Mouse (Mus musculus): Measurements from ENCODE around the gene Slc6a9. TPM values are rescaled to one million over a fixed set of nuclear protein-coding genes. Genes with fewer than 3 reads are reported as not detected.

Gene Slc6a9
- total RNA-seq (2023) = 1.1 and 1.2 TPM in 2 replicates

GRCm38 (mm10) chr4:117834457-117834844 lies at the start of gene Slc6a9:
Gene Slc6a9 (plus strand): TSS chr4:117834506.

GRCm38 (mm10) chr4:117872471-117872886 lies 38.2 kb downstream of the Slc6a9 start, which contains the start of gene Ccdc24:
Gene Ccdc24 (minus strand): TSS chr4:117872557.

GRCm38 (mm10) chr4:117882701-117883691 lies 48.7 kb downstream of the Slc6a9 start, which contains the start of gene B4galt2:
Gene B4galt2 (minus strand): TSS chr4:117883487.

GRCm38 (mm10) chr4:117887133-117887532 lies 52.8 kb downstream of the Slc6a9 start, which contains the start of gene Atp6v0b:
Gene Atp6v0b (minus strand): TSS chr4:117887333.

GRCm38 (mm10) chr4:117891738-117892161 lies 57.4 kb downstream of the Slc6a9 start, which contains the start of gene Dph2:
Gene Dph2 (minus strand): TSS chr4:117892032.

GRCm38 (mm10) chr4:117914591-117915442 lies 80.5 kb downstream of the Slc6a9 start, which contains the start of gene Ipo13:
Gene Ipo13 (minus strand): TSS chr4:117914999.

Other genes starting within 250 kb of the Slc6a9 start
- 14.9 and 15.7 TPM in 2 replicates for gene Dmap1, start 152.2 kb upstream of the Slc6a9 start, total RNA-seq (2023)
- not detected in 2 replicates for gene Gm12845, start 110.1 kb upstream of the Slc6a9 start, total RNA-seq (2023)
- not detected in 2 replicates for gene Klf17, start 68.9 kb upstream of the Slc6a9 start, total RNA-seq (2023)
- gene Ccdc24, start 38.1 kb downstream of the Slc6a9 start, total RNA-seq (2023) = not detected in 2 replicates
- 0.18 and 0.38 TPM in 2 replicates for gene B4galt2, start 49.0 kb downstream of the Slc6a9 start, total RNA-seq (2023)
- 385 and 476 TPM in 2 replicates for gene Atp6v0b, start 52.8 kb downstream of the Slc6a9 start, total RNA-seq (2023)
- 1.4 and 2.5 TPM in 2 replicates for gene Dph2, start 57.5 kb downstream of the Slc6a9 start, total RNA-seq (2023)
- 21.3 and 32.9 TPM in 2 replicates for gene Ipo13, start 80.5 kb downstream of the Slc6a9 start, total RNA-seq (2023)
- gene Artn, start 95.3 kb downstream of the Slc6a9 start, total RNA-seq (2023) = not detected in 2 replicates